Mouse (Mus musculus) bone marrow macrophage, adult 2 months (primary cell): ENCODE results near the gene Trem1.

Source experiments
- CTCF ChIP-seq: IDR thresholded peaks from 2 replicates; pipeline ENCODE4 v1.5.1; 2012; ENCODE audit warnings: low read depth, mild to moderate bottlenecking, low read length, moderate library complexity
- POLR2A ChIP-seq: IDR thresholded peaks from 2 replicates; pipeline ENCODE4 v1.6.1; 2012; ENCODE audit warnings: mild to moderate bottlenecking, low read depth, low read length, borderline replicate concordance

DNA sequence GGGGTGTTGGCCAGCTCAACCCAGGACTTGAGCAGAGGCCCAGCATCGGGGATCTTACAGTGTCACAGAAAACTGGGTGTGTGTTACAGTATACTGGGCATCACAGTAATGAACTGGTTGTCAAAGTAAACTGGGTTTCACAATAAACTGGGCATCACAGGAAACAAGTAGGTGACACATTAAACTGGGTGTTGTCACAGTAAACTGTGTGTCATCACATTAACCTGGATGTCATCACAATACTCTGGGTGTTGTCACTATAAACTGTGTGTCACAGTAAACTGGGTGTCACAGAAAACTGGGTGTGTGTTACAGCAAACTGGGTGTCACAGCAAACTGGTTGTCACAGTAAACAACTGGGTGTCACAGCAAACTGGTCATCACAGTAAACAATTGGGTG, 17.1 kb upstream of the Trem1 start:
- TF ChIP-seq POLR2A = no peak
- no peak for TF ChIP-seq CTCF
